Mouse (Mus musculus) ES-Bruce4 (cell line): ENCODE results near the gene Setd1b. TPM values are rescaled to one million over a fixed set of nuclear protein-coding genes. Genes with fewer than 3 reads are reported as not detected.

ENCODE experiments used
- H3K27ac ChIP-seq: 2 replicates; pipeline ENCODE4 v1.5.1; 2012; ENCODE audit warnings: low read length, inconsistent platforms; ENCODE audit not compliant: insufficient read depth
- H3K27me3 ChIP-seq: 2 replicates; pipeline ENCODE4 v1.6.1; 2012; ENCODE audit warnings: mild to moderate bottlenecking, low read length, inconsistent platforms; ENCODE audit not compliant: control insufficient read depth, poor library complexity, insufficient read depth, severe bottlenecking
- H3K36me3 ChIP-seq: 2 replicates; pipeline ENCODE4 v1.6.1; 2012; ENCODE audit warnings: inconsistent platforms, mild to moderate bottlenecking, low read length, moderate library complexity; ENCODE audit not compliant: control insufficient read depth, poor library complexity, insufficient read depth, severe bottlenecking
- H3K4me1 ChIP-seq: one replicate; pipeline ENCODE4 v1.8.1; 2011; ENCODE audit warnings: low read length; ENCODE audit not compliant: control insufficient read depth, insufficient read depth
- H3K4me3 ChIP-seq: 2 replicates; pipeline ENCODE4 v1.5.1; 2011; ENCODE audit warnings: low read depth, mild to moderate bottlenecking, low read length
- H3K9ac ChIP-seq: 2 replicates; pipeline ENCODE4 v1.6.1; 2012; ENCODE audit warnings: low read depth, mild to moderate bottlenecking, inconsistent platforms; ENCODE audit not compliant: poor library complexity, severe bottlenecking
- H3K9me3 ChIP-seq: replicated peaks from 2 replicates; pipeline ENCODE4 v1.6.1; 2012; ENCODE audit warnings: mild to moderate bottlenecking, low read length, inconsistent platforms; ENCODE audit not compliant: control insufficient read depth, poor library complexity, insufficient read depth, severe bottlenecking
- CTCF ChIP-seq: IDR thresholded peaks from one replicate; pipeline ENCODE4 v1.8.1; 2011; ENCODE audit warnings: low read depth, low read length
- EP300 ChIP-seq: IDR thresholded peaks from 2 replicates; pipeline ENCODE4 v1.6.1; 2011; ENCODE audit warnings: low read depth, low read length; ENCODE audit not compliant: insufficient read depth
- POLR2A ChIP-seq: IDR thresholded peaks from one replicate; pipeline ENCODE4 v1.8.1; 2011; ENCODE audit warnings: low read length; ENCODE audit not compliant: insufficient read depth
- polyA plus RNA-seq: library from polyadenylated mRNA; stranded (reverse); fragments of >200 nt; gene quantifications from 2 replicates; pipeline ENCODE4 v1.2.4, GENCODE M21; 2011; ENCODE audit warnings: low read depth; ENCODE audit not compliant: missing spikeins, insufficient read depth, insufficient read length

The Setd1b gene
- polyA plus RNA-seq, 1 experiment: 8.6 TPM

- Histone ChIP-seq H3K27me3 (no peaks in the 10 kb centered on the region), H3K9ac (no peak overlapping the region), H3K4me3 (no peak overlapping the region), H3K36me3 (no peaks in the 10 kb centered on the region), H3K9me3 (no peaks in the 10 kb centered on the region), H3K27ac (no peak overlapping the region), H3K4me1 (peaks cover 4% of the 10 kb centered on the region)
- TF ChIP-seq EP300 (no peak), CTCF (no peak), POLR2A (no peak)
Measured at GRCm38 (mm10) chr5:123125105-123125504, 16.9 kb upstream of the Setd1b start.

- peaks cover 1% of the 10 kb centered on the region for H3K4me1 ChIP-seq
- H3K4me3 ChIP-seq: no peak overlapping the region
- no peak overlapping the region for H3K27ac ChIP-seq
- no peaks in the 10 kb centered on the region for H3K27me3 ChIP-seq
- H3K36me3 ChIP-seq: no peaks in the 10 kb centered on the region
- H3K9me3 ChIP-seq: no peaks in the 10 kb centered on the region
- H3K9ac ChIP-seq: no peak overlapping the region
- TF ChIP-seq EP300: no peak
- TF ChIP-seq CTCF: no peak
- TF ChIP-seq POLR2A: no peak
Measured at GRCm38 (mm10) chr5:123125638-123126406, 16.2 kb upstream of the Setd1b start.

GRCm38 (mm10) chr5:123127031-123127430, 15.0 kb upstream of the Setd1b start:
- no peak overlapping the region for H3K9ac ChIP-seq
- no peaks in the 10 kb centered on the region for H3K9me3 ChIP-seq
- H3K27me3 ChIP-seq: no peaks in the 10 kb centered on the region
- no peaks in the 10 kb centered on the region for H3K4me1 ChIP-seq
- no peaks in the 10 kb centered on the region for H3K36me3 ChIP-seq
- H3K4me3 ChIP-seq: no peak overlapping the region
- H3K27ac ChIP-seq: no peak overlapping the region
- TF ChIP-seq EP300: no peak

DNA sequence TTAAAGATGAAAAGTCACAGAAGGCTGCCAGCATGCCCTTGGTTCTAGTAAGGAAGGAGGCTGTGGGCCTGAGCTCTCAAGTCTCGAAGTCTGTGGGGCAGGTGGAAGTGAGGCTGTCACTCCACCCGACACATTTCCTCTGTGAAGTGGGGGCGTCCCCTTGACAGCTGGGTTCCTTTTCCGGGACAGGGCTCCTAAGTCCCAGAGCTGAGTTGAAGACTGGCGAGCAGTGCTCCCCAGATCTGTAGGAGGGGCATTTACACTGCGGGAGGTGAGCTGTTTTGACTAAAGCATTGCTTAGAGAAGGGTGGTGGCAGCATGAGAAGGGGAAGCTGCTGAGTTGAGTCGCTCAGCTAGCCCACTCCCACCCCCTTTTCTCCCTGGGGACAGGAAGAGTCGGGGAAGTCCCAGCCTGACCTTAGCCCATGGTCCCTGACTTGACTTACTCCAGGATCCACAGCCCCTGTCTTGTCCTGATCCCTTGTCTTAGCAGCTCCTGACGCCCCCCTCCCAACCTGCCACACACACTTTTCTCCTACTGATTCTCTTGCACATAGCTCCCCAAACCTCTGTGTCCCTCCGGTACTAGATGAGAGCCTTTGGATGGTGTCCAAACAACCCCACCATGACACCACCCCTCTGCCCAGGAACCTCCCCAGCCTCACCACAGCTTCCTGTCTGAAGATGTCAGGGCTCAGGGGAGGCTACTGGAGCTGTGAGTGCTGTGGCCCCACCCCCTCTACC, 13.4 kb upstream of the Setd1b start:
- Histone ChIP-seq H3K27me3 (no peaks in the 10 kb centered on the region), H3K27ac (no peak overlapping the region), H3K9me3 (no peaks in the 10 kb centered on the region), H3K4me1 (no peaks in the 10 kb centered on the region), H3K4me3 (no peak overlapping the region), H3K9ac (no peak overlapping the region), H3K36me3 (no peaks in the 10 kb centered on the region)
- no peak for TF ChIP-seq POLR2A
- TF ChIP-seq EP300: no peak
- TF ChIP-seq CTCF: no peak

GRCm38 (mm10) chr5:123129170-123129757, 12.7 kb upstream of the Setd1b start:
- Histone ChIP-seq H3K9me3 (no peaks in the 10 kb centered on the region), H3K36me3 (no peaks in the 10 kb centered on the region), H3K4me1 (no peaks in the 10 kb centered on the region), H3K9ac (no peak overlapping the region), H3K27ac (no peak overlapping the region), H3K27me3 (no peaks in the 10 kb centered on the region), H3K4me3 (no peak overlapping the region)
- TF ChIP-seq POLR2A: no peak
- TF ChIP-seq CTCF: no peak
- TF ChIP-seq EP300: no peak
